Mouse (Mus musculus): Measurements from ENCODE around the gene Nfia. TPM values are rescaled to one million over a fixed set of nuclear protein-coding genes. Genes with fewer than 3 reads are reported as not detected.

Nfia gene
- polyA plus RNA-seq, 1 experiment, result 56.8 TPM

- DNase-seq (ENCODE audit: low read depth), result no peak
Measured at GRCm38 (mm10) chr4:98126003-98126677, 353.6 kb downstream of the Nfia start.

- DNase-seq (ENCODE audit: low read depth), result no peak
Measured at GRCm38 (mm10) chr4:98130798-98131197, 358.3 kb downstream of the Nfia start.

GRCm38 (mm10) chr4:98134027-98134426 lies 361.5 kb downstream of the Nfia start:
- DNase-seq (ENCODE audit: low read depth), result no peak

- DNase-seq (ENCODE audit: low read depth), result no peak
Measured at GRCm38 (mm10) chr4:98136072-98136471, 363.5 kb downstream of the Nfia start.

- no peak for DNase-seq (ENCODE audit: low read depth)
Measured at GRCm38 (mm10) chr4:98142879-98143436, 370.4 kb downstream of the Nfia start.

GRCm38 (mm10) chr4:98150576-98150975 lies 378.0 kb downstream of the Nfia start:
- no peak for DNase-seq (ENCODE audit: low read depth)

GRCm38 (mm10) chr4:98157921-98158320 lies 385.4 kb downstream of the Nfia start:
- no peak for DNase-seq (ENCODE audit: low read depth)

GRCm38 (mm10) chr4:98166379-98166778 lies 393.8 kb downstream of the Nfia start:
- no peak for DNase-seq (ENCODE audit: low read depth)

Other genes with a start within 250 kb of the Nfia start
- 0.11 TPM in 1 of 2 replicates, not detected in the other for gene E130114P18Rik, start 5.3 kb downstream of the Nfia start, polyA plus RNA-seq (2012; rRNA removed)

All from gonadal fat pad, adult 2 months (tissue).